Mouse (Mus musculus): ENCODE data around the gene Zswim3.

DNA sequence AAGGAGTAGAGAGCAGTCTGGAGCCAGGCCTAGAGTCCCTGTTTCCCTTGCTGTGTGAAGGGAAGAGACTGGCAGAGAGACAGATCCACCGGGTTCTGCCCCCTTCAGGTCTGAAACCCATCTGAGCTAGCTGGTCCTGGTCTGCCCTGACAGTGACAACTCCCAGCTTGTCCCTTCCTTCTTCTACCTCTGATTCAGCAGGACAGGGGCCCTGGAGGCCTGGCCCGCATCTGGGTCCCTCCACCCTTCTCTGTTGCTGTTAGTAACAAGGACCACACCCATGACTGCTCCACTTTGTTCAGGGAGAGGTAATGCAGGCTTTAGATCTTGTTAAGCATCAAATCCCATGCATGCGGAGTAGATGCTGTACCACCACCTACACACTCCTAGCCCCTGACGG lies 16.5 kb upstream of the Zswim3 start:
- TF ChIP-seq CTCF (IDR thresholded peaks at IDR 0.05; ENCODE audit: control insufficient read depth, insufficient read depth, insufficient replicate concordance, low read depth, low read length) (no peak), POLR2A (IDR thresholded peaks at IDR 0.05; ENCODE audit: control insufficient read depth, low read depth, low read length) (no peak)
